Mouse (Mus musculus): ENCODE data around the gene Rrh. TPM values are rescaled to one million over a fixed set of nuclear protein-coding genes. Genes with fewer than 3 reads are reported as not detected.
"Not testable (repeated sequence)": the region's sequence is repeated elsewhere in the genome, so short reads cannot be mapped to it uniquely, and the experiment has no call there.

The Rrh gene
- total and polyA plus RNA-seq, 2 experiments = 0.09 TPM; not detected in 1

GRCm38 (mm10) chr3:129782746-129783145 lies 39.6 kb downstream of the Rrh start:
- DNase-seq (ENCODE audit: extremely low read depth, low read depth, low spot score) = no peak
- no peaks in the 10 kb centered on the region for H3K36me3 ChIP-seq (ENCODE audit: control insufficient read depth, insufficient read depth, low read length)
- no peak overlapping the region for H3K9ac ChIP-seq (ENCODE audit: low read depth, low read length)
- no peak overlapping the region for H3K27ac ChIP-seq (replicated peaks; ENCODE audit: insufficient read depth, low read depth, low read length)
- 94% methylated on average over 3 of the region's 3 CpGs for WGBS
- H3K4me3 ChIP-seq (ENCODE audit: insufficient read depth, low read depth, low read length) = no peak overlapping the region
- H3K4me1 ChIP-seq (ENCODE audit: control insufficient read depth, insufficient read depth, low read length) = no peaks in the 10 kb centered on the region
- H3K27me3 ChIP-seq (ENCODE audit: control insufficient read depth, insufficient read depth, low read length) = no peaks in the 10 kb centered on the region
- TF ChIP-seq POLR2A (IDR thresholded peaks at IDR 0.05; ENCODE audit: extremely low read depth, insufficient read depth, low read length) (no peak), CTCF (IDR thresholded peaks at IDR 0.05; ENCODE audit: low read depth, low read length) (no peak)
- no peaks in the 10 kb centered on the region for H3K79me2 ChIP-seq (ENCODE audit: control insufficient read depth, insufficient read depth, low read length)

DNA sequence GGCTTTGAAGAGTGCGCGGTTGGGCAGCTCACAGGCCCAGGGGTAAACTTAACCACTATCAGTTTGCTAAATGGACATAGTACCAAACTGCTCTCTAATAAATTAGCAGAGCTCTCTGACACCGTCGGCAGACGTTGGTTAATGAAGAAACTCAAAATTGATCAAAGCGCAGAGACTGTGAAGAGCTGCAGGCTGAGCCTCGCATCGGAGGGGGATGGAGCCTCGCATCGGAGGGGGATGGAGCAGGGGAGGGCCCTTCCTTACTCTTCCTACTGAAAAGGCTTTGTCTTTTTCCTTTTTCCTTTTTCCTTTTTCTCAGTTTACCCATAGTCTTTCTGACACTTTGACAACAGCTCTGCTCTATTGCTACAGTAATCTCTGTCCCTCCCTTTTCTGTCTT lies 41.0 kb downstream of the Rrh start:
- H3K79me2 ChIP-seq (ENCODE audit: control insufficient read depth, insufficient read depth, low read length) = no peaks in the 10 kb centered on the region
- WGBS = 64% methylated on average over 10 of the region's 10 CpGs
- TF ChIP-seq CTCF (IDR thresholded peaks at IDR 0.05; ENCODE audit: low read depth, low read length) = no peak
- no peak for TF ChIP-seq POLR2A (IDR thresholded peaks at IDR 0.05; ENCODE audit: extremely low read depth, insufficient read depth, low read length)
- H3K4me3 ChIP-seq (ENCODE audit: insufficient read depth, low read depth, low read length) = no peak overlapping the region
- no peaks in the 10 kb centered on the region for H3K4me1 ChIP-seq (ENCODE audit: control insufficient read depth, insufficient read depth, low read length)
- H3K27ac ChIP-seq (replicated peaks; ENCODE audit: insufficient read depth, low read depth, low read length) = no peak overlapping the region
- no peaks in the 10 kb centered on the region for H3K36me3 ChIP-seq (ENCODE audit: control insufficient read depth, insufficient read depth, low read length)
- no peak for DNase-seq (ENCODE audit: extremely low read depth, low read depth, low spot score)
- no peaks in the 10 kb centered on the region for H3K27me3 ChIP-seq (ENCODE audit: control insufficient read depth, insufficient read depth, low read length)
- H3K9ac ChIP-seq (ENCODE audit: low read depth, low read length) = no peak overlapping the region

GRCm38 (mm10) chr3:129771210-129771609 lies 51.2 kb downstream of the Rrh start:
- WGBS = 75% methylated on average over 6 of the region's 6 CpGs

GRCm38 (mm10) chr3:129766971-129767794 lies 55.2 kb downstream of the Rrh start:
- Histone ChIP-seq H3K27me3 (ENCODE audit: control insufficient read depth, insufficient read depth, low read length) (no peaks in the 10 kb centered on the region), H3K4me3 (ENCODE audit: insufficient read depth, low read depth, low read length) (no peak overlapping the region), H3K27ac (replicated peaks; ENCODE audit: insufficient read depth, low read depth, low read length) (no peak overlapping the region), H3K36me3 (ENCODE audit: control insufficient read depth, insufficient read depth, low read length) (no peaks in the 10 kb centered on the region), H3K4me1 (ENCODE audit: control insufficient read depth, insufficient read depth, low read length) (no peaks in the 10 kb centered on the region), H3K9ac (ENCODE audit: low read depth, low read length) (no peak overlapping the region), H3K79me2 (ENCODE audit: control insufficient read depth, insufficient read depth, low read length) (no peaks in the 10 kb centered on the region)
- WGBS = 70% methylated on average over 10 of the region's 10 CpGs
- peak; percentile 88 for DNase-seq (ENCODE audit: extremely low read depth, low read depth, low spot score)
- TF ChIP-seq POLR2A (IDR thresholded peaks at IDR 0.05; ENCODE audit: extremely low read depth, insufficient read depth, low read length) = no peak
- TF ChIP-seq CTCF (IDR thresholded peaks at IDR 0.05; ENCODE audit: low read depth, low read length) = no peak

More at GRCm38 (mm10) chr3:129771210-129771609, 51.2 kb downstream of the Rrh start:
- no peak overlapping the region for H3K9ac ChIP-seq (ENCODE audit: low read depth, low read length)
- no peak for DNase-seq (ENCODE audit: extremely low read depth, low read depth, low spot score)
- H3K4me1 ChIP-seq (ENCODE audit: control insufficient read depth, insufficient read depth, low read length) = no peaks in the 10 kb centered on the region
- TF ChIP-seq CTCF (IDR thresholded peaks at IDR 0.05; ENCODE audit: low read depth, low read length) (no peak), POLR2A (IDR thresholded peaks at IDR 0.05; ENCODE audit: extremely low read depth, insufficient read depth, low read length) (no peak)
- no peaks in the 10 kb centered on the region for H3K79me2 ChIP-seq (ENCODE audit: control insufficient read depth, insufficient read depth, low read length)
- 0 out of 2 replicates have a peak, but pooled peaks cover 3% of the 10 kb centered on the region for H3K27me3 ChIP-seq (ENCODE audit: control insufficient read depth, insufficient read depth, low read length)
- no peaks in the 10 kb centered on the region for H3K36me3 ChIP-seq (ENCODE audit: control insufficient read depth, insufficient read depth, low read length)
- no peak overlapping the region for H3K4me3 ChIP-seq (ENCODE audit: insufficient read depth, low read depth, low read length)
- H3K27ac ChIP-seq (replicated peaks; ENCODE audit: insufficient read depth, low read depth, low read length) = no peak overlapping the region

DNA sequence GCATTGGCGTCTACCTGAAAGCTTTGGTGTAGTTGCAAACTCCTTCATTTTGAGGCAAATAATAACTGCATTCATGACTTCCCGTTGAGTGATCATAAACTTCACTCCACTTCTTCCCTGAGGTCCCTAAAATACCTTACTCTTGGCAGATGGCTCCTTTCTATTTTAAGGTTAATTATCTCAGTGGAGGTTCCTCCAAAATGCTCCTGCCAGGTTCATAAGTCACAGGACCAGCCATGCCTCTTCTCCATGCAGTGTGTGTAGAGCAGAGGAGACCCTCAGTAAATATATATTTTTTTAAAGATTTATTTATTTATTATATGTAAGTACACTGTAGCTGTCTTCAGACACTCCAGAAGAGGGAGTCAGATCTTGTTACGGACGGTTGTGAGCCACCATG lies 56.3 kb downstream of the Rrh start:
- TF ChIP-seq CTCF (IDR thresholded peaks at IDR 0.05; ENCODE audit: low read depth, low read length) (no peak), POLR2A (IDR thresholded peaks at IDR 0.05; ENCODE audit: extremely low read depth, insufficient read depth, low read length) (no peak)

DNA sequence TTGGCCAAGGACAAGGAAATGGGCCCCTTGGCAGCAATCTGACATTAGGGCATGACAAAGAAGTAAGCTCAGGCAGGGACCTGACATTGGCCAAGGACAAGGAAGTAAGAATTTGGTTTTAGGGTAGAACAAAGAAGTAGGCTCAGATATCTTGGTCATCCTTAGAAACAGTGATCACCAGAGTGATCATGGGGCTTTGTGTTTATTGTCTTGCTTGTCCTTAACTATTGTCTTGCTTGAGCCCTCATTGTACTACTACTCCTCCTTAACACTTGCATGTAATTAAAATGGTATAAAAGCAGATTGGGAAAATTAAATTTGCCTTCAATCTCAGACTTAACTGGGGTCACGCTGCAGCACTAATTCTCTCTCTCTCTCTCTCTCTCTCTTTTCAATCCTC lies 64.8 kb downstream of the Rrh start:
- not testable (repeated sequence) for H3K36me3 ChIP-seq (ENCODE audit: control insufficient read depth, insufficient read depth, low read length); DNase-seq (ENCODE audit: extremely low read depth, low read depth, low spot score); H3K27ac ChIP-seq (replicated peaks; ENCODE audit: insufficient read depth, low read depth, low read length); H3K4me1 ChIP-seq (ENCODE audit: control insufficient read depth, insufficient read depth, low read length); H3K27me3 ChIP-seq (ENCODE audit: control insufficient read depth, insufficient read depth, low read length); H3K9ac ChIP-seq (ENCODE audit: low read depth, low read length); H3K4me3 ChIP-seq (ENCODE audit: insufficient read depth, low read depth, low read length); H3K79me2 ChIP-seq (ENCODE audit: control insufficient read depth, insufficient read depth, low read length)
- 88% methylated on average over 1 of the region's 1 CpGs for WGBS

More for the DNA sequence above, 56.3 kb downstream of the Rrh start:
- DNase-seq (ENCODE audit: extremely low read depth, low read depth, low spot score) = no peak
- H3K27me3 ChIP-seq (ENCODE audit: control insufficient read depth, insufficient read depth, low read length) = no peaks in the 10 kb centered on the region
- no peak overlapping the region for H3K9ac ChIP-seq (ENCODE audit: low read depth, low read length)
- no peaks in the 10 kb centered on the region for H3K36me3 ChIP-seq (ENCODE audit: control insufficient read depth, insufficient read depth, low read length)
- no peaks in the 10 kb centered on the region for H3K79me2 ChIP-seq (ENCODE audit: control insufficient read depth, insufficient read depth, low read length)
- no peak overlapping the region for H3K27ac ChIP-seq (replicated peaks; ENCODE audit: insufficient read depth, low read depth, low read length)
- no peaks in the 10 kb centered on the region for H3K4me1 ChIP-seq (ENCODE audit: control insufficient read depth, insufficient read depth, low read length)
- H3K4me3 ChIP-seq (ENCODE audit: insufficient read depth, low read depth, low read length) = no peak overlapping the region
- 83% methylated on average over 4 of the region's 4 CpGs for WGBS
